Mouse (Mus musculus) heart, postnatal 0 days (tissue): ENCODE data around the gene Zfhx3.

ENCODE experiments used
- CTCF ChIP-seq: IDR thresholded peaks from 2 replicates; pipeline ENCODE4 v1.5.1; 2016; ENCODE audit warnings: antibody characterized with exemption, control low read depth, low read depth
- EP300 ChIP-seq: IDR thresholded peaks from 2 replicates; pipeline ENCODE4 v1.6.1; 2016; ENCODE audit warnings: antibody characterized with exemption, low read depth

DNA sequence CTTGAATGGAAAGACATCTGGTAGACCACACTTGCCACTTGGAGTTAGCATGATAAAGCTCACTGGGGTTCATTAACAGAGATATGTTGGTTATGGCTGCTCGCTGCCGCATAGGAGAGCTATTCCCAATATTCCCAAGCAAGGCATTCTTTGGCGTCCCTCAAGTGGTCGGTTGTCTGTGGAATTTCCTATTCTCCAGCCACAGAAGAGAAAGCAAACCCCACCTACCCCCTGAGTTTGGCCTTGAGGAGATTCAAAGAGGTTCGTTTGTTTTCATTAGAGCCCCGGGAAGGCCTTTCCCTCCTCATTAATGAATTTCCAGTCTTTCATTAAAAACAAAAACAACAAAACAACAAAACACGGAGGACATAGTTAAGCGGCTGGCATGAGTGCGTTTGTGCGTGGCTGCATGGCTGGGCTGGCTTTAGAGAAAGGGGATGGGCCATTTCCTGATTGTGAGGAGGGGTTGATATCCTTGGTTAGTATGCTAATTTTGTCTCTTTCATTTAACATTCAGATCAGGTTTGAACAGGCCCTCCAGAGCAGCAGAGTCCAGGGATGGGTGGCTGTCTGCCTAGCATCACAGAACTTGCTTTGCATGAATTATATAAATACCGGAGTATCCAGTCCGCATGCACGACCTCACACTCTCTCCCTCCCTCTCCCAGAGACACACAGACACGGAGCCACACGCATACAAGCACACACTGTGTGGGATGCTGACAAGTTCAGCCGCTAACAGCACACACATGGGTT lies 592.9 kb downstream of the Zfhx3 start:
- no peak for TF ChIP-seq CTCF
- no peak for TF ChIP-seq EP300
